Mouse (Mus musculus) frontal cortex, adult 2 months (tissue): ENCODE data around the gene Gm10722. TPM values are rescaled to one million over a fixed set of nuclear protein-coding genes. Genes with fewer than 3 reads are reported as not detected.
"Not testable (repeated sequence)": the region's sequence is repeated elsewhere in the genome, so short reads cannot be mapped to it uniquely, and the experiment has no call there.

Experiments
- DNase-seq, 2 experiments: peaks; one replicate each; pipeline ENCODE4 v3.0.0; 2022; ENCODE audit warnings: low spot score in 1 of 2; ENCODE audit errors: extremely low spot score in 1 of 2
- polyA plus RNA-seq: library from polyadenylated mRNA; depleted of rRNA; stranded (reverse); fragments of >200 nt; gene quantifications from 2 replicates; pipeline ENCODE4 v1.2.3, GENCODE M21; 2012; rRNA removed

Gene Gm10722
- polyA plus RNA-seq = not detected in 2 replicates

GRCm38 (mm10) chr9:3000445-3000972 is at the start of gene Gm10722:
Gm10722 (plus strand) TSS chr9:3000922.
- not testable (repeated sequence) for DNase-seq

DNA sequence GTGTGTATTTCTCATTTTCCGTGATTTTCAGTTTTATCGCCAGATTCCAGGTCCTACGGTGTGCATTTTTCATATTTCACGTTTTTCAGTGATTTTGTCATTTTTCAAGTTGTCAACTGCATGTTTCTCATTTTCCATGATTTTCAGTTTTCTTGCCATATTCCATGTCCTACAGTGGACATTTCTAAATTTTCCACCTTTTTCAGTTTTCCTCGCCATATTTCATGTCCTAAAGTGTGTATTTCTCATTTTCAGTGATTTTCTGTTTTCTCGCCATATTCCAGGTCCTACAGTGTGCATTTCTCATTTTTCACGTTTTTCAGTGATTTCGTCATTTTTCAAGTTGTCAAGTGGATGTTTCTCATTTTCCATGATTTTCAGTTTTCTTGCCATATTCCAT is 284 bp downstream of the Gm10722 start:
- DNase-seq = peak in 1 of 2 experiments; percentile 10

GRCm38 (mm10) chr9:3001948-3002659 is 1.4 kb downstream of the Gm10722 start:
- peak; percentile 100 for DNase-seq

DNA sequence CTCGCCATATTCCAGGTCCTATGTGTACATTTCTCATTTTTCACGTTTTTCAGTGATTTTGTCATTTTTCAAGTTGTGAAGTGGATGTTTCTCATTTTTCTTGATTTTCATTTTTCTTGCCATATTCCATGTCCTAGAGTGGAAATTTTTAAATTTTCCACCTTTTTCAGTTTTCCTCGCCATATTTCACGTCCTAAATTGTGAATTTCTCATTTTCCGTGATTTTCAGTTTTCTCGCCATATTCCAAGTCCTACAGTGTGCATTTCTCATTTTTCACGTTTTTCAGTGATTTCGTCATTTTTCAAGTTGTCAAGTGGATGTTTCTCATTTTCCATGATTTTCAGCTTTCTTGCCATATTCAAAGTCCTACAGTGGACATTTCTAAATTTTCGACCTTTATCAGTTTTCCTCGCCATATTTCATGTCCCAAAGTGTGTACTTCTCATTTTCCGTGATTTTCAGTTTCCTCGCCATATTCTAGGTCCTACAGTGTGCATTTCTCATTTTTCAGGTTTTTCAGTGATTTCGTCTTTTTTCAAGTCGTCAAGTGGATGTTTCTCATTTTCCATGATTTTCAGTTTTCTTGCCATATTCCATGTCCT is 2.2 kb downstream of the Gm10722 start, which contains the start of gene Gm11168:
Gm11168 (plus strand) TSS at position 553 of the 603 bp plus-strand sequence.
- DNase-seq = not testable (repeated sequence)

GRCm38 (mm10) chr9:3006179-3006578 is 5.5 kb downstream of the Gm10722 start:
- DNase-seq = not testable (repeated sequence)

DNA sequence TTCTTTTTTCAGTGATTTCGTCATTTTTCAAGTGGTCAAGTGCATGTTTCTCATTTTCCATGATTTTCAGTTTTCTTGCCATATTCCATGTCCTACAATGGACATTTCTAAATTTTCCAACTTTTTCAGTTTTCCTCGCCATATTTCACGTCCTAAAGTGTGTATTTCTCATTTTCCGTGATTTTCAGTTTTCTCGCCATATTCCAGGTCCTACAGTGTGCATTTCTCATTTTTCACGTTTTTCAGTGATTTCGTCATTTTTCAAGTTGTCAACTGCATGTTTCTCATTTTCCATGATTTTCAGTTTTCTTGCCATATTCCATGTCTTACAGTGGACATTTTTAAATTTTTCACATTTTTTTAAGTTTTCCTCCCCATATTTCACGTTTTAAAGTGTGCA is 5.9 kb downstream of the Gm10722 start:
- peak; percentile 95 to 100 for DNase-seq

DNA sequence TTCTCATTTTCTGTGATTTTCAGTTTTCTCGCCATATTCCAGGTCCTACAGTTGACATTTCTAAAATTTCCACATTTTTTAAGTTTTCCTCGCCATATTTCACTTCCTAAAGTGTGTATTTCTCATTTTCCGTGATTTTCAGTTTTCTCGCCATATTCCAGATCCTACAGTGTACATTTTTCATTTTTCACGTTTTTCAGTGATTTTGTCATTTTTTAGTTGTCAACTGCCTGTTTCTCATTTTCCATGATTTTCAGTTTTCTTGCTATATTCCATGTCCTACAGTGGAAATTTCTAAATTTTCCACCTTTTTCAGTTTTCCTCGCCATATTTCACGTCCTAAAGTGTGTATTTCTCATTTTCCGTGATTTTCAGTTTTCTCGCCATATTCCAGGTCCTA is 6.5 kb downstream of the Gm10722 start:
- DNase-seq = not testable (repeated sequence)

DNA sequence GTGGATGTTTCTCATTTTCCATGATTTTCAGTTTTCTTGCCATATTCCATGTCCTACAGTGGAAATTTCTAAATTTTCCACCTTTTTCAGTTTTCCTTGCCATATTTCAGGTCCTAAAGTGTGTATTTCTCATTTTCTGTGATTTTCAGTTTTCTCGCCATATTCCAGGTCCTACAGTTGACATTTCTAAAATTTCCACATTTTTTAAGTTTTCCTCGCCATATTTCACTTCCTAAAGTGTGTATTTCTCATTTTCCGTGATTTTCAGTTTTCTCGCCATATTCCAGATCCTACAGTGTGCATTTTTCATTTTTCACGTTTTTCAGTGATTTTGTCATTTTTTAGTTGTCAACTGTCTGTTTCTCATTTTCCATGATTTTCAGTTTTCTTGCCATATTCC is 8.6 kb downstream of the Gm10722 start:
- not testable (repeated sequence) for DNase-seq

DNA sequence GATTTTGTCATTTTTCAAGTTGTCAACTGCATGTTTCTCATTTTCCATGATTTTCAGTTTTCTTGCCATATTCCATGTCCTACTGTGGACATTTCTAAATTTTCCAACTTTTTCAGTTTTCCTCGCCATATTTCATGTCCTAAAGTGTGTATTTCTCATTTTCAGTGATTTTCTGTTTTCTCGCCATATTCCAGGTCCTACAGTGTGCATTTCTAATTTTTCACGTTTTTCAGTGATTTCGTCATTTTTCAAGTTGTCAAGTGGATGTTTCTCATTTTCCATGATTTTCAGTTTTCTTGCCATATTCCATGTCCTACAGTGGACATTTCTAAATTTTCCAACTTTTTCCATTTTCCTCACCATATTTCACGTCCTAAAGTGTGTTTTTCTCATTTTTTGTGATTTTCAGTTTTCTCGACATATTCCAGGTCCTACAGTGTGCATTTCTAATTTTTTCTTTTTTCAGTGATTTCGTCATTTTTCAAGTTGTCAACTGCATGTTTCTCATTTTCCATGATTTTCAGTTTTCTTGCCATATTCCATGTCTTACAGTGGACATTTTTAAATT is 11.4 kb downstream of the Gm10722 start:
- not testable (repeated sequence) for DNase-seq

DNA sequence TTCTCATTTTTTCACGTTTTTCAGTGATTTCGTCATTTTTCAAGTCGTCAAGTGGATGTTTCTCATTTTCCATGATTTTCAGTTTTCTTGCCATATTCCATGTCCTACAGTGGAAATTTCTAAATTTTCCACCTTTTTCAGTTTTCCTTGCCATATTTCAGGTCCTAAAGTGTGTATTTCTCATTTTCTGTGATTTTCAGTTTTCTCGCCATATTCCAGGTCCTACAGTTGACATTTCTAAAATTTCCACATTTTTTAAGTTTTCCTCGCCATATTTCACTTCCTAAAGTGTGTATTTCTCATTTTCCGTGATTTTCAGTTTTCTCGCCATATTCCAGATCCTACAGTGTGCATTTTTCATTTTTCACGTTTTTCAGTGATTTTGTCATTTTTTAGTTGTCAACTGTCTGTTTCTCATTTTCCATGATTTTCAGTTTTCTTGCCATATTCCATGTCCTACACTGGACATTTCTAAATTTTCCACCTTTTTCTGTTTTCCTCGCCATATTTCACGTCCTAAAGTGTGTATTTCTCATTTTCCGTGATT is 12.1 kb downstream of the Gm10722 start, which contains the start of gene Gm10721:
Gm10721 (plus strand) TSS at position 408 of the 547 bp plus-strand sequence.
- DNase-seq = not testable (repeated sequence)

GRCm38 (mm10) chr9:3015354-3015753 is 14.6 kb downstream of the Gm10722 start, which contains the start of gene Gm10720:
Gm10720 (plus strand) TSS chr9:3015654.
- DNase-seq = not testable (repeated sequence)

GRCm38 (mm10) chr9:3015896-3016295 is 15.2 kb downstream of the Gm10722 start:
- not testable (repeated sequence) for DNase-seq

DNA sequence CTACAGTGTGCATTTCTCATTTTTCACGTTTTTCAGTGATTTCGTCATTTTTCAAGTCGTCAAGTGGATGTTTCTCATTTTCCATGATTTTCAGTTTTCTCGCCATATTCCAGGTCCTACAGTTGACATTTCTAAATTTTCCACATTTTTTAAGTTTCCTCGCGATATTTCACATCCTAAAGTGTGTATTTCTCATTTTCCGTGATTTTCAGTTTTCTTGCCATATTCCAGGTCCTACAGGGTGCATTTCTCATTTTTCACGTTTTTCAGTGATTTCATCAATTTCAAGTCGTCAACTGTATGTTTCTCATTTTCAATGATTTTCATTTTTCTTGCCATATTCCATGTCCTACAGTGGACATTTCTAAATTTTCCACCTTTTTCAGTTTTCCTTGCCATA is 16.4 kb downstream of the Gm10722 start, which contains the start of gene Gm10719:
Gm10719 (plus strand) TSS at position 301 of the 400 bp plus-strand sequence.
- DNase-seq = not testable (repeated sequence)

DNA sequence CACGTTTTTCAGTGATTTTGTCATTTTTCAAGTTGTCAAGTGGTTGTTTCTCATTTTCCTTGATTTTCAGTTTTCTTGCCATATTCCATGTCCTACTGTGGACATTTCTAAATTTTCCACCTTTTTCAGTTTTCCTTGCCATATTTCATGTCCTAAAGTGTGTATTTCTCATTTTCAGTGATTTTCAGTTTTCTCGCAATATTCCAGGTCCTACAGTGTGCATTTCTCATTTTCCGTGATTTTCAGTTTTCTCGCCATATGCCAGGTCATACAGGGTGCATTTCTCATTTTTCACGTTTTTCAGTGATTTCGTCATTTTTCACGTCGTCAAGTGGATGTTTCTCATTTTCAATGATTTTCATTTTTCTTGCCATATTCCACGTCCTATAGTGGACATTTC is 18.2 kb downstream of the Gm10722 start:
- not testable (repeated sequence) for DNase-seq

DNA sequence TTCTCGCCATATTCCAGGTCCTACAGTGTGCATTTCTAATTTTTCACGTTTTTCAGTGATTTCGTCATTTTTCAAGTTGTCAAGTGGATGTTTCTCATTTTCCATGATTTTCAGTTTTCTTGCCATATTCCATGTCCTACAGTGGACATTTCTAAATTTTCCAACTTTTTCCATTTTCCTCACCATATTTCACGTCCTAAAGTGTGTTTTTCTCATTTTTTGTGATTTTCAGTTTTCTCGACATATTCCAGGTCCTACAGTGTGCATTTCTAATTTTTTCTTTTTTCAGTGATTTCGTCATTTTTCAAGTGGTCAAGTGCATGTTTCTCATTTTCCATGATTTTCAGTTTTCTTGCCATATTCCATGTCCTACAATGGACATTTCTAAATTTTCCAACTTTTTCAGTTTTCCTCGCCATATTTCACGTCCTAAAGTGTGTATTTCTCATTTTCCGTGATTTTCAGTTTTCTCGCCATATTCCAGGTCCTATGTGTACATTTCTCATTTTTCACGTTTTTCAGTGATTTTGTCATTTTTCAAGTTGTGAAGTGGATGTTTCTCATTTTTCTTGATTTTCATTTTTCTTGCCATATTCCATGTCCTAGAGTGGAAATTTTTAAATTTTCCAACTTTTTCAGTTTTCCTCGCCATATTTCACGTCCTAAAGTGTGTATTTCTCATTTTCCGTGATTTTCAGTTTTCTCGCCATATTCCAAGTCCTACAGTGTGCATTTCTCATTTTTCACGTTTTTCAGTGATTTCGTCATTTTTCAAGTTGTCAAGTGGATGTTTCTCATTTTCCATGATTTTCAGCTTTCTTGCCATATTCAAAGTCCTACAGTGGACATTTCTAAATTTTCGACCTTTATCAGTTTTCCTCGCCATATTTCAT is 19.4 kb downstream of the Gm10722 start:
- DNase-seq = peak; percentile 60 to 80

DNA sequence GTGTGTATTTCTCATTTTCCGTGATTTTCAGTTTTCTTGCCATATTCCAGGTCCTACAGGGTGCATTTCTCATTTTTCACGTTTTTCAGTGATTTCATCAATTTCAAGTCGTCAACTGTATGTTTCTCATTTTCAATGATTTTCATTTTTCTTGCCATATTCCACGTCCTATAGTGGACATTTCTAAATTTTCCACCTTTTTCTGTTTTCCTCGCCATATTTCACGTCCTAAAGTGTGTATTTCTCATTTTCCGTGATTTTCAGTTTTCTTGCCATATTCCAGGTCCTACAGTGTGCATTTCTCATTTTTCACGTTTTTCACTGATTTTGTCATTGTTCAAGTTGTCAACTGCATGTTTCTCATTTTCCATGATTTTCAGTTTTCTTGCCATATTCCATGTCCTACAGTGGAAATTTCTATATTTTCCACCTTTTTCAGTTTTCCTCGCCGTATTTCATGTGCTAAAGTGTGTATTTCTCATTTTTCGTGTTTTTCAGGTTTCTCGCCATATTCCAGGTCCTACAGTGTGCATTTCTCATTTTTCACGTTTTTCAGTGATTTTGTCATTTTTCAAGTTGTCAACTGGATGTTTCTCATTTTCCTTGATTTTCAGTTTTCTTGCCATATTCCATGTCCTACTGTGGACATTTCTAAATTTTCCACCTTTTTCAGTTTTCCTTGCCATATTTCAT is 21.7 kb downstream of the Gm10722 start:
- DNase-seq = peak; percentile 84 to 86

- DNase-seq = peak; percentile 34 to 46
These were observed 22.7 kb downstream of the Gm10722 start, which contains the start of gene Gm10718 for GRCm38 (mm10) chr9:3023312-3023984. Gm10718 (plus strand) TSS chr9:3023547.

- peak; percentile 97 to 100 for DNase-seq
These were observed 23.4 kb downstream of the Gm10722 start for GRCm38 (mm10) chr9:3023985-3024648.
